Mouse (Mus musculus): ENCODE results near the gene 1700015G11Rik. TPM values are rescaled to one million over a fixed set of nuclear protein-coding genes. Genes with fewer than 3 reads are reported as not detected.

The 1700015G11Rik gene
- polyA plus RNA-seq (2011; ENCODE audit: insufficient read length, low read depth, missing spikeins) = not detected in 2 replicates

DNA sequence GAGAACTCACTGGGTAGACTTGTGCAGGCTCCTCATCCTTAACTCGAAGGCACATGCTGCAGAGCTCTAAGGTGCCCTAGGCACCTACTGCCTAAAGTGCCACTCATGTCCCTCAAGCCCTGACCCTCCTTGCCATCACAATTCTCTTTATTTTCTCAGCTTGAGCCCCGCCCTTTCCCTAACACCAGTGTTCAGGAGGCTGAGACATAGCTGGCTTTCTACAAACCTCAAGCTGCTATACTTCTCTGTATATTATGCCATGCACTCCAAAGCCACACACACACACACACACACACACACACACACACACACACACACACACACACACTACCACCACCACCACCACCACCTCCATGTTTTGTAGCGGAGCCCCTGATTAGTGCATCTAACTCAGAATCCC is at the start of gene 1700015G11Rik:
1700015G11Rik (minus strand) TSS at position 101 of the 400 bp plus-strand sequence.
- Histone ChIP-seq H3K4me3 (ENCODE audit: insufficient read depth, low read length) (no peak within 1 kb of the TSS), H3K4me1 (ENCODE audit: control insufficient read depth, insufficient read depth, low read length) (peaks cover 2% of the 10 kb centered on the region; the same call in 1 of the 2 replicates), H3K27ac (ENCODE audit: insufficient read depth, low read length) (peak within 1 kb of the TSS; percentile 28)
- TF ChIP-seq POLR2A (IDR thresholded peaks at IDR 0.05; ENCODE audit: low read depth, low read length) (no peak), CTCF (IDR thresholded peaks at IDR 0.05; ENCODE audit: borderline replicate concordance, insufficient read depth, low read length) (no peak)

DNA sequence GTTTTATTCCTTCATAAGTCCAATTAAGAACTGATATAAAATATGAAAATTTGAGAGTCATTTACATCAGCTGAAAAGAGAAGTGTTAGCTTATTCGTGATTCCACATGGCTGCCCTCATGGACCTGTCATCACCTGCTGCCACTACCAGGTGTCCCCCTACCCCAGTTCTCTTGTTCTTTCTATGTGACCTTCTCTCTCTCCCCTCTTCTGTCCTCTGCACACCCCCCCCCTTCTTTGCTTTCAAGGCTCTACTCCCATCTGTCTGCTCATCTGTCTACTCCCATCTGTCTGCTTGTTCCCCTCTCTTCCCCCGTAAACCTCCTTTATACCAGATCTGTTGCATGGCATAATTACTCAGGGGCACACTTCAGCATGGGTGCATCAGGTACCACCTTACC is 41.4 kb upstream of the 1700015G11Rik start:
- no peak for TF ChIP-seq CTCF (IDR thresholded peaks at IDR 0.05; ENCODE audit: borderline replicate concordance, insufficient read depth, low read length)
- no peak for TF ChIP-seq POLR2A (IDR thresholded peaks at IDR 0.05; ENCODE audit: low read depth, low read length)
- Histone ChIP-seq H3K4me3 (ENCODE audit: insufficient read depth, low read length) (no peak overlapping the region), H3K4me1 (ENCODE audit: control insufficient read depth, insufficient read depth, low read length) (no peaks in the 10 kb centered on the region), H3K27ac (ENCODE audit: insufficient read depth, low read length) (no peak overlapping the region)

DNA sequence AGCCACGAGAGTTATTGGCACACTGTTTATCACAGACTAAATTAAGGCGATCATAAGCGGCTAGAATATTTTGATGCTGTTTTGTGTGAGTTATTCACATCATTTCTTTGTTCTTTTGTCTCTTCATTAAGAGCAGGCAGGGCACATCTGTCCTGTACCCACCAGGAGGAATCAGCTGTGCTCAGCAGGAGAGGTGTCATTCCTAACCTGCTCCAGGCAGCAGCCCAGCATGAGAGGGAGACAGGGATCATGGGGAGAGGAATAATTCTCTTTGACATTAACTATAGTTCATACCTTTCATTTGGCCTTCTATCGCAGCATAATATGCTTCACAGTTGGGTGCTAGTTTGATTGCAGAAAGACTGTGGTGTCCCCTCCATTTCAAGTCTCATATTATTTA is 40.7 kb upstream of the 1700015G11Rik start:
- TF ChIP-seq CTCF (IDR thresholded peaks at IDR 0.05; ENCODE audit: borderline replicate concordance, insufficient read depth, low read length) = no peak
- no peak for TF ChIP-seq POLR2A (IDR thresholded peaks at IDR 0.05; ENCODE audit: low read depth, low read length)
- no peaks in the 10 kb centered on the region for H3K4me1 ChIP-seq (ENCODE audit: control insufficient read depth, insufficient read depth, low read length)
- H3K27ac ChIP-seq (ENCODE audit: insufficient read depth, low read length) = no peak overlapping the region
- H3K4me3 ChIP-seq (ENCODE audit: insufficient read depth, low read length) = no peak overlapping the region

DNA sequence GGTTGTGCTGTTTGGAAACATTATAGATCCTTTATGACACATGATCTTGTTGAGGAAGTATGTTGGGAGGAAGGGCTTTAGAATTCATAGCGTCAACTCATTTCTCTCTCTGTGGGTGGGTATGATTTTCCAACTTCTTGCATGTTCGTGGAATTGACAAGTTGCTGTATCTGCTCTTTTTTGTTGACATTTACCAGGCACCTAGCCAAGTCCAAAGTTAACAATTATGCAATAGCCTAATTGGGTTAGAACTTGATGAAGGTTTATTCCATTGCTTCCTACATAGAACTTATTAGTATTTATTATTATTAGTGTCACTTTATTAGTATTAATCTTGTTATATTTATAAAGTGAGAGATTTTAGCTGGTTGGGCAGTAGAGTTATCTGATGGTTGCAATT is 40.3 kb upstream of the 1700015G11Rik start:
- H3K4me3 ChIP-seq (ENCODE audit: insufficient read depth, low read length) = no peak overlapping the region
- no peaks in the 10 kb centered on the region for H3K4me1 ChIP-seq (ENCODE audit: control insufficient read depth, insufficient read depth, low read length)
- H3K27ac ChIP-seq (ENCODE audit: insufficient read depth, low read length) = no peak overlapping the region
- no peak for TF ChIP-seq CTCF (IDR thresholded peaks at IDR 0.05; ENCODE audit: borderline replicate concordance, insufficient read depth, low read length)
- TF ChIP-seq POLR2A (IDR thresholded peaks at IDR 0.05; ENCODE audit: low read depth, low read length) = no peak

DNA sequence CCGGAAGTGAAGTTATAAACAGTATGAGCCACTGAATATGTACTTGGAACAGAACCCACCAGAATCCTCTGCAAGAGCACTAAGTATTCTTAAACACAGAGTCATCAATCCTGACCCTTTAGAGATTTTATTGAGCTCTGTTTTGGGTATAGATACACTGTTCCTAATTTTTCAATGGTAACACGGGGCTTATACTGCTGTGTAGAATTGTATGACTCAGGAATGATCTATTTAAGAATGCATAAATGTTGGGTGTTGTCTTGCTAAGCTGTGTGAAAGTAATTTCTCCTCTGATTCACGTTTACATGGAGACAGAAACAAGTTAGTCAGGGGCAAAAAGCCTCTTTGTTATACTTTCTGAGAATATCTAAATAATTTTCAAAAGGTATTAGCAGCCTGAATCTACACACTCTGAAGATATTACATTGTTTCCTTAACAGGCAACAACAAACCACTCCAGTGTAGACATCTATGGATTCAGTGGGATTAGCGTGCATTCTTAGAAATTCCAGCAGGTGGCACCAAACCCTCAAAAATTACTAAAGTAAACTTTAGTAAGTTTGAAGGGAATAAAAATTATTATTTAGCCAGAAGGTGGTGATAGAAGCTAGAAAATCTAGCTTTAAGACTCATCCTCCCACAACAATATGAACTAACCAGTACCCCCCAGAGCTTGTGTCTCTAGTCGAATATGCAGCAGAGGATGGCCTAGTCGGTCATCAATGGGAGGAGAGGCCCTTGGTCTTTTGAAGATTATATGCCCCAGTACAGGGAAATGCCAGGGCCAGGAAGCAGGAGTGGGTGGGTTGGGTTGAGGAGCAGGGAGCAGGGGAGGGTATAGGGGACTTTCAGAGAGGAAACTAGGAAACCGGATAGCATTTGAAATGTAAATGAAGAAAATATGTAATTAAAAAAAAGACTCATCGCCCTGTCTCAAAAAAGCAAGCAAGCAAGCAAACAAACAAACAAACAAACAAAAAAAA is 22.4 kb upstream of the 1700015G11Rik start:
- no peak for TF ChIP-seq CTCF (IDR thresholded peaks at IDR 0.05; ENCODE audit: borderline replicate concordance, insufficient read depth, low read length)
- TF ChIP-seq POLR2A (IDR thresholded peaks at IDR 0.05; ENCODE audit: low read depth, low read length) = no peak

DNA sequence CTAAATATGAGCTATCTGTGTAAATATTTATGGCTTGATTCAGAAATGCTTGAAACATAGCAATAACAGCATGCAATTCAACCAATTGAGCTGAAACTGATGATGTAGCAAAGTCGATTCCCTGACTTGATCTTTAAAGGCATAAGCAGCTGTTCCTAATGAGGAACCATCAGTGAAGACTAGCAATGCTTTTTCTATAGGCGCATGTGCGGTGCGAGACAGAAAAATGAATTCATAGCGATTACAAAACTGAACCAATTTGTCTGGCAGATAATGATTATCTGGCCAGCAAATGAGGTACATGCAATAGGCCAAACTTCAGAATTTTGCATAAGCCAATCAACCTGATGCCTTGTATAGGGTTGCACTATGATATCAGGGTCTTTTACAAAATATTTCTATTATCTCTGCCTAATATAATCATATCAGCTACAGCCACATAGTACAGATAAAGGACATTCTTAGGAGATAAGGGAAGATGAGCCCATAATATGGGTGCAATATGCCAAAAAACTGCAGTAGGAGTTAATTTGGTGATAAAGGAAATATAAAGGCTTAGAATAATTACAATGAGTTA is 8.6 kb upstream of the 1700015G11Rik start:
- no peaks in the 10 kb centered on the region for H3K4me1 ChIP-seq (ENCODE audit: control insufficient read depth, insufficient read depth, low read length)
- TF ChIP-seq POLR2A (IDR thresholded peaks at IDR 0.05; ENCODE audit: low read depth, low read length) (no peak), CTCF (IDR thresholded peaks at IDR 0.05; ENCODE audit: borderline replicate concordance, insufficient read depth, low read length) (no peak)
- H3K27ac ChIP-seq (ENCODE audit: insufficient read depth, low read length) = no peak overlapping the region
- H3K4me3 ChIP-seq (ENCODE audit: insufficient read depth, low read length) = no peak overlapping the region

More for the DNA sequence above, 22.4 kb upstream of the 1700015G11Rik start:
- Histone ChIP-seq H3K4me3 (ENCODE audit: insufficient read depth, low read length) (no peak overlapping the region), H3K4me1 (ENCODE audit: control insufficient read depth, insufficient read depth, low read length) (no peaks in the 10 kb centered on the region), H3K27ac (ENCODE audit: insufficient read depth, low read length) (no peak overlapping the region)

DNA sequence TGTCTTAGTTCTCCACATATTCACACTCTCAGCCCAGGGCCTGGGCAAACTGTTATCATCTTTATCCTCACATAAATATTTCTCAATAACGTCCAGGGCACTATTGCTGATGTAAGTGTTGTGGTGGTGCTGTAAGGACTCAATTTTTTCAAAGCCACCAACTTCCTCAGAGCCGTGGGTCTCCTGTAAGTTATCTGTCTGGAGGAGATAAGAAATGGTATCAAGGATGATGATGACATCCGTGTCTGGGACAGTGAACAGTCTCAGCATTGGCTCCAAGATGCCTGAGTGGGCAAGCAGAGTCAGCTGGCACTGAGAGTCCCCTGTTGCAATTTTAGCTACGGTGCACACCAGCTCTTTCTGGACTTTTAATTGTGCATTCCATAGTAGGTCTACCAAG is 6.5 kb upstream of the 1700015G11Rik start:
- Histone ChIP-seq H3K4me3 (ENCODE audit: insufficient read depth, low read length) (no peak overlapping the region), H3K4me1 (ENCODE audit: control insufficient read depth, insufficient read depth, low read length) (no peaks in the 10 kb centered on the region), H3K27ac (ENCODE audit: insufficient read depth, low read length) (no peak overlapping the region)
- no peak for TF ChIP-seq CTCF (IDR thresholded peaks at IDR 0.05; ENCODE audit: borderline replicate concordance, insufficient read depth, low read length)
- TF ChIP-seq POLR2A (IDR thresholded peaks at IDR 0.05; ENCODE audit: low read depth, low read length) = no peak

DNA sequence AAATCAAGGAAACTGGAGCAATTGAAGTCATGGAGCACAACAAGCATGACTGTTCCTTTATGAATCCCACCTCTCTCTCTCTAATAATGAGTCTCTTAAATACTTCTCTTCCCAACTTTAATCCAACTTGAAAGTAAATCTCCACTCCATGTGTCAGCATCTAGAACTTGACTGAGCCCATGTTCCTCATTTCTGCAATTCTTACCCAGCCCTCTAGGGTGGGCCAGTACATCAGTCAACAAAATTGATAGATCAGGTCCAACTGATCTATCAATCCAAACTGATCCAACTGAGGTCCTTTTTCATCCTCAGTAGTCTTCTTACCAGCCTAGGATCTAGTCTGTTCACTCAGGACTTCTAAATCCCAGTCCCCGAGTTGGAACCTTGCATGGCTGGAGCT is 348 bp downstream of the 1700015G11Rik start:
- TF ChIP-seq CTCF (IDR thresholded peaks at IDR 0.05; ENCODE audit: borderline replicate concordance, insufficient read depth, low read length) = no peak
- TF ChIP-seq POLR2A (IDR thresholded peaks at IDR 0.05; ENCODE audit: low read depth, low read length) = no peak
- Histone ChIP-seq H3K4me3 (ENCODE audit: insufficient read depth, low read length) (no peak overlapping the region), H3K27ac (ENCODE audit: insufficient read depth, low read length) (no peak overlapping the region), H3K4me1 (ENCODE audit: control insufficient read depth, insufficient read depth, low read length) (peaks cover 2% of the 10 kb centered on the region; the same call in 1 of the 2 replicates)

DNA sequence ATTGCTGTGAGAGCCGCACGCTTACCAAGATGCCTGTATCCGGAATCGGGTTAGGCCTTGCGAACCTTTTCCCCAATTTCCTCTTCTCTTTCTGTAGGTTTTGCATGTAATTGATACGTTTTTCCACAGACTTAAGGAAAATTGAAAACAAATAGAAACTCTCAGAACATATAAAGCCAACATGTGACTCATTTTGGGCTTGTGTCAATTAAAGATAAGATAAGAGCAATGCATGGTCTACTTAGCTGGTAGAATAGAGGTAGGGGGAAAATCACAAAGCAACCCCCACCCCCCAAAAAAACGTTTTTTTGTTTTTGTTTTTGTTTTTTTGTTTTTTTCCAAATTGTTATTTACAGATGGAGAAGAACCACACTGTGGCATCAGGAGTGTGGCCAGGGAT is 2.1 kb downstream of the 1700015G11Rik start:
- Histone ChIP-seq H3K27ac (ENCODE audit: insufficient read depth, low read length) (no peak overlapping the region), H3K4me1 (ENCODE audit: control insufficient read depth, insufficient read depth, low read length) (peaks cover 2% of the 10 kb centered on the region; the same call in 1 of the 2 replicates), H3K4me3 (ENCODE audit: insufficient read depth, low read length) (no peak overlapping the region)
- TF ChIP-seq CTCF (IDR thresholded peaks at IDR 0.05; ENCODE audit: borderline replicate concordance, insufficient read depth, low read length) = no peak
- TF ChIP-seq POLR2A (IDR thresholded peaks at IDR 0.05; ENCODE audit: low read depth, low read length) = no peak

DNA sequence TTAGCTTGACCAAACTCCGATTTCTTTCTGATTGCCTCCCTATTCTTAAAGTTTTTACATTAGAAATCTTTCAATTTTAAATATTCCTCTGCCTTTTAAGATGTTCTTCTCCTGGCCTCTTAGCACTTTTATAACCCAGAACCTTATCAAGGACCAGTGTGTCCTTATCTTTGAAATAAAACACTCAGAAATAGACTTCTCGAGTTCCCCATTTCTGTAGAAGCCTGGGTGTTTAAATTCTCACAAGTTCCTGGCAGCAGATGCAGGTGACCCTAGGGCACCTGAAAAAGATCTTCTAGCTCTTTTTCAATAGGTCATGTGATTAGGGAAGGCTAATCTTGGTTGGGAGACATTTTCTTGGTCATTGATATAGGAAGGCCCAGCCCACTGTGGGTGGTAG is 8.4 kb downstream of the 1700015G11Rik start:
- TF ChIP-seq CTCF (IDR thresholded peaks at IDR 0.05; ENCODE audit: borderline replicate concordance, insufficient read depth, low read length) = no peak
- no peak for TF ChIP-seq POLR2A (IDR thresholded peaks at IDR 0.05; ENCODE audit: low read depth, low read length)

More for the DNA sequence above, 8.4 kb downstream of the 1700015G11Rik start:
- Histone ChIP-seq H3K4me3 (ENCODE audit: insufficient read depth, low read length) (no peak overlapping the region), H3K4me1 (ENCODE audit: control insufficient read depth, insufficient read depth, low read length) (no peaks in the 10 kb centered on the region), H3K27ac (ENCODE audit: insufficient read depth, low read length) (no peak overlapping the region)
